Mouse (Mus musculus) right cerebral cortex, postnatal 10 days (tissue): ENCODE measurements around the gene Map4k3.

Source experiments
- DNase-seq, 2 experiments: peaks; one replicate each; pipeline ENCODE4 v3.0.0; 2021; ENCODE audit warnings: low spot score in 2 of 2

Gene Map4k3

DNA sequence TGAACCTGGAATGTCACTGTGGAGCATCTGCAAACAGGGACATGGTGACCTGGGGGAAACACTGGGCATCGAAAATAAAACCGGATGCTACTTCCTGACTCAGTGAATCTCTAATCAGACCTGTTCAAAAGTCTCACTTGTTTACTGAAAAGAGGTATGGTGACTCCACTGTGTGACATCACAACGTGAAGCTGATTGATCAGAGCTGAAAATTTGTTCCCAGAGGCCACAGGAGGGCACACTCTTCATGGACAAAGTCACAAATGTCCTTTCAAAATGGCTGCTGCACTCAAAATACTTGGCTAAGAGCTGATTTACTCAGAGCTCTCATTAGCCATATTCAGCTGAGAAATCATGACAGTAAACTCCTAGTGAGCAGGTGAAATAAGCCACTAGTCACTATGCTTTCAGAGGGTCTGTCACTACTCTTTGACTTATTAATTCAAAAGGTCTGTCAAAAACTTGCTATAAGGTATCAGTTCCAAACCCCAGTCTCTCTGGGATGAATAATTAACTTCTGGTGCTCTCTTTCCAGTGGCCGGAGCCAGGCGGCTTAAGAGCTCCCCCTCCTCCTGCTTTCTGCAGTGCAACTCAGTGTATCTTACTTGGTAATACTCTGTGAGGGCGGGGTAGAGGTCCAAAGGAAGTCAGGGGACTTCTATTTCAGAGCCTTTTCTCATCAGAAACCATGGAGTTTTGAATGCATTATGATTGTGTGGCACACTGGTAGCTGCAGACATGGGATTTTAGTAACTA is 44.3 kb downstream of the Map4k3 start:
- DNase-seq, result no peak

DNA sequence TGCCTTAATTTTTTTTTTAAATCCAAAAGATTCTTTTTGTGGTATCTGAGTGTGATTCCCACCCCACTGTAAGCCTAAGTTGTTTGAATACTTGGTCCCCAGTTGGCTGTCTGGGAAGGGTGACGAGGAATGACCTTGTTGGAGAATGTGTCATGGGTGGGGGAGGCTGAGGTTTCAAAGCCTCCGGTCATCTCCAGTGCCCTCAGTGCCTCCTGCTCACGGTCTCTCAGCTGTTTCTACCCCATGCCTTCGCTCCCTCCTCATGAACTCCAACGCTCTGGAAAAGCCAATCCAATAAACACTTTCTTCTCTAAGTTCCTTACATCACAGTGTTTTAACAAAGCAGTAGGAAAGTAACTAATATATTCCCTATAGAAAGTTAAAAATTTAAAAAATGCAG is 45.2 kb downstream of the Map4k3 start:
- DNase-seq, result no peak

DNA sequence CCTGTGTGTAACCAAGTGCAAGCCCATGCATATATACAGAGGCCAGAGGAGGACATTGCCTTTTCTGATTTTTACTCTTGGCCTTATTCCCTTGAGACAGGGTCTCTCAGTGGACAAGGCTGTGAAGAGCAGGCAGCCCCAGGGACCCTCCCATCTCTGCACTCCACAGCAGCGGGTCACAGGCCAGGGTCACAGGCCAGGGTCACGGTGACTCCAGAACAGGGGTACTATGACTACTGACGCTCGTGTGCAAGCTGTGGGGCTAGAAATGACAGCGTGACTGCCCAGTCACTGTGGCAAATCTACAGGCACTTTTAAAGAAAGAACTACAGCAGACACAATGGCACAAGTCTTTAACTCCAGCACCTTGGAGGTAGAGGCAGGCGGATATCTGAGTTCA is 50.1 kb downstream of the Map4k3 start:
- no peak for DNase-seq

DNA sequence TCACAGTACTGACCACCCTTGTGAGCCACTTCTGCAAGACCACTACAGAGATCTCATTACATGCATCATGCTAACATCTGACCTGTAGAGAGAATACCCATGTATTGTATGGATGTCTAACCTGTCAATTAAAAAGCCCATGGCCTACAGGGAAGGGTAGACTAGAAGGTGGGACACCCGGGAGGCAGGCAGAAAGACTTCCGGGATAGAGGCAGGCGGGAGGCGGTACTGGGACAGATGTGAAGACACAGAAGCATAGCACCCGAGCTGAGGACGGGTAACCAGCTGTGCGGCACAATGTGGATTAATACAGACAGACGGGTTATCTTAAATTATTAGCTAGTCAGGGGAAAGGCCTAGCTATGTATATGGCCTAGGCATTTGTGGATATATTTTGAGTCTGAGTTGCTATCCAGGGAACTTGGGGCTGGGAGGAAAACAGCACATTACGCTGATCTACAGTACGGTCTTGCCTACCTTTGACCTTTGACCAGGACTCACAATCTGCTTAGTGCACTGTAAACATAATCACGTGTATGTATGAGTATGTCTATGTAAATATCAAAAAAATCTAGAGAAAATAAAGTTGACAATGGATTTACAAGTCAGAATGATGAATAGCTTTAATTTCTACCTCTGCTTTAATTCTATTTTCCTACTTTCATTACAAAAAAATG is 51.3 kb downstream of the Map4k3 start:
- no peak for DNase-seq

DNA sequence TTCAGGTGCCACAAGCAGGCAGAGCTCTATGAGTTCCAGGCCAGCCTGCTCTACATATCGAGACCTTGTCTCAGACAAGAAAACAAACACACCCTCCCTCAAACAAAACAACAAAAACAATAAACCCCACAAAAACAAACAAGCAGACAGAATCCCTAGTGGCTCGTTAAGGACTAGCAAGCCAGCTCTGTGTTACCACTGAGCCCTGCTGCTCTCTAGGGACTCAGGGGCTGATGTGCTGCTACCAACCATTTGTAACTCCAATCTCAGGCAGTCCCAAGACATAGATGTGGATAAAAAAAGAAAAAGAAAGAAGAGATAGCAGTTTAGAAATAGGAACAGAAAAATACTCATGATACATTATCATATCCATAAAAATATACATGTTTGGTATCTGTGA is 52.1 kb downstream of the Map4k3 start:
- no peak for DNase-seq

DNA sequence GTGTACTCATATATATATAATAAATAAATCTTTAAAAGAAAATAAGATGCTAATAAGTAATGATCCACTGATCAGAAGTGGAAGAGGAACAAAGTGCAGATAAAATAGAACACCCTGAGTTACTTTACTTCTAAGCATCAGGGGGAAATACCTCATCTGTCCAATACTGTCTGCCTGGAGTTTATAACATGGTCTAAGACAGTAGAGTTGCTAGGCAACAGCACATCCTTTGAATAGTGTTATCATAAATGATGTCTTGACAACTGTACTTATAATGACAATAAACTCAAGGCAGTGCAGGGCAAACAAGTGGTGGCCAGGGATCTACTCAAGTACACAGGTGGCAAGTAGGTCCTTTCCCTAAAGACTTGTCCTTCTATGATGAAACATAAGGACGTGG is 57.9 kb downstream of the Map4k3 start:
- DNase-seq, result no peak

DNA sequence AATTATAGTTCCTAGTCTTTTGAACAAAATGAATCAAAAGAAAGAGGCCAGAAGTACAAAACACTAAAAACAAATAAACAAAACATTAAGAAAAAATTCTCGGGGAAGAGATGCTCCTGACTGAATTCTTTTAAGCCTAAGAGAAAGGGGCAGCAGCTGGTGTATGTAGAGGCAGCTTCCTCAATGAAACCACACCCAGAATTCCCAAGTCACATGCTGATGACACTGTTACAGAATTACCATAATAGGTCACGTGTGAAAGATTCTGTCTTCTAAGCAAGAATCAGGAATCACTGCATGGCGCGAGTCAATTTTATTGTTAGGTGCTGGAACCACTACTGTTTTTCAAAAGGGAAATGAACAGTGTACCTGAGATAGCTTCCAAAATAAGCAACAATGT is 64.7 kb downstream of the Map4k3 start:
- DNase-seq, result no peak

DNA sequence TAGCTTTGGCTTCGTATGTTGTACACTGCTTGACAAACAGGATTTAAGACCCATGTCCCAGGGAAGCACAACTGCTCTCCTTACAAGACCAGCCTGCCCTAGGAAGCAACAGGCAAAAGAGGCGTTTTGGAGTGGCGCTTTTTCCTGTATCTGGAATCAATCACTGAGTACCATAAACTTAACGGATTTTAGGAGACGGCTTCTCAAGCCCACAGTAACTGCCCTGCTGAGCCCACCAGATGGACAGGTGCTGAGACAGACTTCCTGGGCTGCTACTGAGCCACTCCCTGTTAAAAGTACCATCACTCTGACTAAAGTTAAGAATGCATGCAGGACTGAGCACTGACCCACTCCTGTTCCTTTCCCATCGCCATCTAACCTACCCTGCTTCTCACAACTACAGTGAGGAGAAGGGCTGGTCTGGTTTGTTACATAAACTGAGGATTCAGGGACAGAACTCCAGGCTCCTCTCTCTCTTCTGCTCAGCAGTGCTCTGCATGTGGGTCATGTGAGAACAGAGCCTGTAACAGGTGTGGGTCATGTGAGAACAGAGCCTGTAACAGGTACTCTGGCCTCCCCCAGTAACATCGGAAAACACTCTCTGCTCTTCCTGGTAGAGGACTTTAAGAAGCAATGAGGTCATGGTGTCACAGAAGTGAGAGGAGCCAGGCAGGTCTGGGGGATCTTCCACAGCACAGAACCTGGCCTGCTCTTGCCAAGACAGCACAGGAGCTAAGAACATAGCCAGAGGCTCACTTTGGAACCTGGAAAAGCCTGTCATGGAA is 65.3 kb downstream of the Map4k3 start:
- DNase-seq, result no peak

DNA sequence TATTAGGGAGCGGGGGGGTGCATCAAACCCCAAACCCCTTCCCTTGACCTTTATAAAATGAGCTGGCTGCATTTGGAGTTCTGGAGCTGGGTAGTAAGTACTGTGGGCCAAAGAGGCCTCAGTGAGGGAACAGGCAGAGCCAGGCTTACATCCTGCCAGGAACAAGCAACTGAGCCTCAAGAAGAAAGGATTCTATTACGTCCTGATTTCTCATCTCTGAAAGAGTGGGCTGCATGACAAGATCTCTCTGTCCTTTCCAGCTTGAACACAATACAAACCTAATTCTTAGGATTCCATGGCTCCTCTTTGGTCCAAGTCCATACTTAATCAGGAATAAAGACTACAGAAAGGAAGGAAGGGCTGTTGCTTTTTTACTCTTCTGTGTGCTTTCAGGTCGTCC is 66.4 kb downstream of the Map4k3 start:
- no peak for DNase-seq

DNA sequence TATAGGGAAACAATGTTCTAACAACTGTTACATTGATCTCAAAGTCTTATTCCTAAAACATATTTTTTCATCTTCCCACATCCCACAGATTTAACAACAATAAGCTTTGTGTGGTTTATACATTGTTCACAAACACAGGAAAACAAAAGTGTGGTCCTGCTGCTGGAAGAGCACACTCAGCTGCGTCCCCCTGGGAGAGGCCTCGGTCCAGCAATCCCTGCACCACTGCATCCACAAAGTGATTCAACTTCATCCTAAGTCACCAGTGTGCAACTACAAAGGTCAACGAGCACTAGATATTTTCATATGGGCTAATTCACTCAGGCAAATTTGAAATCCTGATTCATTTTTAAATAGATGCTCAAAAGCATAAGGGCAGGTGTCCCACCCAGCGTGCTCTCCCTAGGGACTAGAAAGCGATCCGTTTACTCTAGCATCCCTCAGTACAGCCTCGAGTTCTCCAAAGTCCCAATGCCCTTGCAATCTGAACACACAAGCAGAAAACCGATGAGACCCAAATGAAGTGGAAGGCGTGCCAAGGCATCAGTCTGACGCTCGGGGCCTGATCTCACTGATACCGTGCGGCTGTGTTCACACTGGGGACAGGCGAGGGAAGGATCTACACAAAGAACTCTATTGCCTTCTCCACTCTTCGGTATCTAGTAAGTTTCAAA is 67.4 kb downstream of the Map4k3 start:
- no peak for DNase-seq

DNA sequence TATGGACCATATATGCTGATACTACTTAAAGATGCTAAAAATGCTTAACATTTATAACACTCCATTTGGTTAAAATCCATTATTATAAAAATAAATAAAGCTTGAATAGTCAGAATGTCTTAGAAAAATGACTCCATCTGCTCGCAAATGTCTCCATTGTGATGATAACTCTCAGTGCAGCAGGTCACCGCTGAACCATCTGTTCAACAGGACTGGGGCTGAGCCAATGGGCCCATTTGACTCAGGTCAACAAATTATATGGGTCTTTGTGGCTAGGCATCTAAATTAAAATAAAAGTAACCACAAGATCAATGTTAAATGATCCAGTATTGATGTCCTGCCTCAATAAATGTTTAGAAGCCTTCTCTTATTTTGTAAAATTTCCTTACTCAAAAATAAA is 68.1 kb downstream of the Map4k3 start:
- DNase-seq, result no peak

DNA sequence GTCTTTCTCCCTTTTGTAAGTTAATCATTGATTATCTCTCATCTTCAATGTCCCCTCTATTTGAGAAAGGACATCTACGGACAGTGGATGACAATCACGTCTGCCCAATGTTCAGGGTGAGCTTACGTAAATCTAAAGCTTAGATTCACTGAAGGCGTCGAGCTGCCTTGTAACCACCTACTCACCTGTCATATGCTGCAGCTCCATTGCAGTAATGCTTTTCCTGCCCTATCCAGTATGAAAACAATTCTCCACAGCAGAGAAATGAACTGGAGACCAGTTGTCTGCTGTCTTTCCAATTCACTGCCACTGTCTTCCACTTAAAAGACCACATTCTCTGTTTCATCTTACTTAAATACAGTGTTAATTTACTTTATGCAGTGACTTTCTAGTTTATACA is 68.5 kb downstream of the Map4k3 start:
- DNase-seq, result no peak

DNA sequence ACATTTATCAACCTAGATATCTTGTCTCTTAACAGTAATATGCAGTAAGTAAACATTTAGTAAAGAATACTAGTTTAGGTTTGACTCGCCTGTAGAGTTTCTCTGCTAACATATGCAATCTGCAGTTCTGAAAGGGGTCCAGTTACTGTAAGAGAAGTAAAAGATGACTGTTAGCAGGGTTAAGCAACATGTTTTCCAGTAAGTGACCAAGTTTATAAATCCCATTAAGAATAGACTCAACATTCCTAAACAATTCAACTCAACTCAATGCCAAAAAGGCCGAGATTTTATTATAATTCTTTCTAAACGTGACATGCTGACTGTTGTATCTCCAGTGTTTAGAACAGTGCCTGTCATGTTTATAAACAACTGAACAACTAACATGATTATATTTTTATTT is 74.0 kb downstream of the Map4k3 start:
- no peak for DNase-seq

DNA sequence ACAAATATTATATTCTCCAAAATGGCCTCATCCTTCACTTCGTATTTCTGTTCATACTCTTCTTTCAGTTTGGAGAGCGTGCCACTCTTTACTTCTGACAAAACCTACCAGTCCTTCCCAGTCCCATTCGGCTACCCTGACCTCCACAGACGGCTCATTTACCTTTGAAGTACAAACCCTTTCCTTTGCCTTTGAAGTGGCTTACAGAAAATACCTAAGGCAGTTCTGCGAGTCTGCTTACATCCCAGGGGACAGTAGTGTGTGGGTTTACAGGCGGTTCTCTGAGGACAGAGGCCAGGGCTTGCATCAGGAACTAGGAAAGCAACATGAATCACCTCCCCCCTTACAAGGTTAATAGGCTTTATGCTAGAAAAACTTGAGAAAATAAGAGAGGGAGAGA is 75.5 kb downstream of the Map4k3 start:
- DNase-seq, result no peak

DNA sequence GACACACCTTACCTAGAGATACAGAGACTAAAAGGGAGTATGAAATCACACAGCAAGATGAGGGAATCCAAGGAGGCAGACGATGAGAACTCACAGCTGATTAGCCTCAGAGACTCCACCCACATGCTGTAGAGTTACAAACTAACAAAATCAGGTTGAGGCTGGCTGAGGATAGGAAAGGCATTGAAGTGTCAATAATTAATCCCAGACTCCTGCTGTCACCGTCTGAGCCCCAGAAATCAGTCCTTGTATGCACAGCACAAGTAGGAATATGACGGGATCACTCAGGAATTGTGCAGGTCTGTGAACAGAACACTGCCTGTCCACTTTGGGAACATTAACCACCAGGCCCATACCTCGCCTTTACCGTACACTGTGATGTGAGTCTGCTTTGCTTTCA is 81.4 kb downstream of the Map4k3 start:
- no peak for DNase-seq

DNA sequence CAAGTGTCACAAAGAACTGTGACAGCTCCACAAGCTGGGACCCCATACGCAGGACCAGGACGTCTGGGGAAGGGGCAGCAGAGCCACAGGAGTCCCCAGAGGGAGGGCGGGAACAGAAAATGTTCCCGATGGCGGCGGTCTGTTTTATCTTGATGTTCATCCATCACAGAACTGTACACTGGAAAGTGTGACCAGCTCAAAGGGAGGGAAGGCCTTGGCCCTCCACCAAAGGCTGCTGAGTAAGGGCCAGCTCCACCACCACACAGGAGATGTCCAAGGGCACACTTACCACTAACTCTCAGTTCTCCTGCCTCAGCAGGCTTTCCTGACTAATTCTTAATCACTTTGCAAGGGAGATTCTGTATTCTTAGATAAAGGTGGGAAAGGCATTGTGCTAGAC is 82.2 kb downstream of the Map4k3 start:
- no peak for DNase-seq

DNA sequence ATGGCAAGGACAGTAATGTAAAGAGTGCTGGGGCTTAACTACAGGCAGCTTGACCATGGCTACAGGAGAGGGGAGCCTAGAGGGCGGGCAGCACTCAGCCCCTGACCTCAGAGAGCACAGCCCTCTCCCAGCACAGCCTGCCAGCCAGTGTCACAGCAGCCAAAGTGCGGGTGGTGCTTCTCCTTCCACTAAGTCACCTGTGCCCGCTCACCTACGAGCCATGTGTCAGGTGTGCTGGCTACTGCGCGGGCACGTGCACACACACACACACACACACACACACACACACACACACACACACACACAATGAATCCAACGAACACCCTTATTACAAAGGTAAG is 82.6 kb downstream of the Map4k3 start:
- DNase-seq, result no peak

DNA sequence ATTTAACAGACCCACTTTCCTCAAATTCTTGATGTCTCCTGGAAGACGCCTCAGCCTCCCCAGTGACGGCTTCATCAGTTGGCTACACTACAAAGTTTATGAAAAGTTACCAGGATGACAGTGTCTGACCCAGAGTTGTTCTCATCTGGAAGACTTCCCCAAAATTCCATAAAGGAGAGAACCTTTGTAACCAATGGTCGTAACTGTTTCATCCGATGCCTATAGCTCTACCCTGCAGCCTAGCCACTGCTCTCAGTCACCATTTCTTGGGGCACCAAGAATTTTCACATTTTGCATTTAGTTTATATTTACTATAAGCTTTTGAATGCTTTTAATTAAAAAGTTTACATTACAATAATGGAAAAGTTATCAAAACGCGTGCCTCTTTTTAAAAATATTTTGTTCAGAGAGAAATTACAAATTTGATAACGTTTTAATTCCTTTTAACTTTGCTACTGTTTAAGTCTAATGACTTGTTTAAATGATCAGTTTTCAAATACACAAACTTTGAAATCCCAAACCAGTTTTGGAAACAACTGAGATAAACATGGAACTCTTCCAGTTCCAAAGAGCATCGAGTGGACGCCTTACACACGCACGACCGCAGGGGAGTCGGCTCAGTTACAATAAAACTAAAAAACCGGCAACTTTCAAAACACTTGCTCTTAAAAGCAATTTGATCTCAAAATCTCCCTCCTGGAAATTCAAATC is 83.1 kb downstream of the Map4k3 start:
- no peak for DNase-seq

DNA sequence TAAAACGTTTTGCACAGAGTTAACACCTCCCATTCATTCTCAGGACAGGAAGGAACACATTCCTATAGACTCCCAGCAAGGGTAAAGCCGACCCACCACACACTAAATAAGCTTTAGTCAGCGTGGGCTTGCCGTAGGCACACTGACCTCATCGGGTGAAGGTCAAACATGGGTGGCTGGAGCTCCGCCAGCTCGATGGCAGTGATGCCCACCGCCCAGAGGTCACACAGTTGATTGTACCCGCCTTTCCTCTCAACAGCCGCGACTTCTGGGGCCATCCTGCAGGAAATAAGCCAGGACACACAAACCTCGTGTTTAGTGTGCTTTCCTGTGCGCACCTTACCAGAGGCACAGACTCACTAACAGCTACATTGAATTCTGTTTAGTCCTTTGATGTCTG is 83.7 kb downstream of the Map4k3 start:
- no peak for DNase-seq

DNA sequence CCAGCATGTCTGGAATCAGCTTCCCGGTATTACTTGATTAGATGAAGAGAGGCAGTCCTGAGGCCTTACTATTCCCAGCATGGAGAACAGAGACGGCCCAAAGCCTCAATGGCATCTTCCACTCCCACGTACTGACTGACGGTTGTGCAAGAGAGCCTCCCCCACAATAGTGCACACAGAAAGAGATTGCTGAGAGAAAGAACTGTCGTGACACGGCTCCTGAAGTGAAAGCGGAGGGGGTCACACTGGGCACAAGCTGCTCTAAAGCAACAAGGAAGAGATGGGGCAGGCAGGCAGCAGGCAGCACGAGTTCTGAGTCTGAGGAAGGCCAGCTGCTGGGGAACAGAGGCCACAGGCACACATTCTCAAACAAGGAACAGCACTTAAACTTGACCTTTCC is 90.2 kb downstream of the Map4k3 start:
- DNase-seq, result no peak

DNA sequence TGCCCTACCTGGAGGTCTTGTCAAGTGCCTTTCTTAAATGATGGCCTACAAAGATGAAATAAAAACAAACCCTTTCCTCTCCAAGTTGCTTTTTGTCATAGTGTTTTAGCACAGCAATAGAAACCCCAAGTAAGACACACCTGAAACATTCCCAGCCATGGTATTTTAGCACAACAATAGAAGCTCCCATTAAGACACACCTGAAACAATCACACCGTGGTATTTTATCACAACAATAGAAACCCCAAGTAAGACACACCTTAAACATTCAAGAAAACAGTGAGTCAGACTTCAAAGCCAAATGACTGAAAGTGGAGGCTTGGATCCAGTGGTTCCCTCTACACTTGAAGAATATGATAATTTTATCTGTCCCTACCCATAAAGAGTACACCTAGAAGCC is 92.5 kb downstream of the Map4k3 start:
- no peak for DNase-seq

DNA sequence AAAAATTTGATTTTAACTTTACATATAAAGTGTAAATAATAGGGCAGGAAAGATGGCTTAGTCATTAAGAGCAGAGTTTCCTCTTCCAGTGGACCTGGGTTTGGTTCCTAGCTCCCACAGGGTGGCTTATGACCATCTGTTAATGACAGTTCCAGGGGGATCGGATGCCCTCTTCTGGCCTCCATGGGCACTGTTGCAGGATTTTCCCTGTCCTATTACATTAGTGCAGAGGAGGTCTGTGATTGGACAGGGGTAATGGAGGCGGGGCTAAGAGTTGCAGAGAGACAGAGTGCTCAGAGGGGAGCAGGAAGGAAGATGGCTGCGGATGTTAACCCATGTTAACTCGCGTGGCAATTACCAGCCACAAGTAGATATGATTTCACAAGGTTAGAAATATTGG is 95.4 kb downstream of the Map4k3 start:
- no peak for DNase-seq
